Mouse (Mus musculus) CD4-positive, CD25-positive, alpha-beta regulatory T cell, adult 9 weeks (primary cell): ENCODE data around the gene Glyctk. TPM values are rescaled to one million over a fixed set of nuclear protein-coding genes. Genes with fewer than 3 reads are reported as not detected.

Source experiments
- polyA plus RNA-seq: library from polyadenylated mRNA; unstranded; fragments of 100-300 nt; shearing (Covaris generic); gene quantifications from one replicate; pipeline ENCODE4 v1.2.1, GENCODE M21; 2017

The Glyctk gene
- polyA plus RNA-seq, result 8.7 TPM

DNA sequence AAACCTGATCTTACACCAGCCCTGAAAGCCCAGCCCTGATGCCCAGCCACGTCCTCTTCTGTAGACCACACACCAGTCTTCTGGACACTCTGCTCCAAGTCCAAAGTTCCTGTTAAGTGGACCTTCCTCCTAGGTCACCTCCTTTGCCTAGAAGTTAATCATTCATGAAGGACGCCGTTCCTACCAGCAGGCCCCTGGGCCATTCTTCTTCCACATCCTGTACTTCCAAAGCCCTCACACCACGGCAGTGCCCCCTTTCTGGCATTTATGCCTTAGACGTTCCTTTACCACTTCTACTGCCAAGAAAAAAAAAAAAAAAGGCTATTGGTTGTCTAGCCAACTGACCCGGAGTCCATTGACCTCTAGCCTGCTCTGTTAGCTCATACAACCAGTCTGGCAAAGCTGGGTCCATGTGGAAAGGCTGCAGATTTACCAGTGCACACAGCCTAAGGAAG lies at the start of gene Glyctk:
Gene Glyctk (minus strand): TSS at position 102 of the 455 bp plus-strand sequence.

DNA sequence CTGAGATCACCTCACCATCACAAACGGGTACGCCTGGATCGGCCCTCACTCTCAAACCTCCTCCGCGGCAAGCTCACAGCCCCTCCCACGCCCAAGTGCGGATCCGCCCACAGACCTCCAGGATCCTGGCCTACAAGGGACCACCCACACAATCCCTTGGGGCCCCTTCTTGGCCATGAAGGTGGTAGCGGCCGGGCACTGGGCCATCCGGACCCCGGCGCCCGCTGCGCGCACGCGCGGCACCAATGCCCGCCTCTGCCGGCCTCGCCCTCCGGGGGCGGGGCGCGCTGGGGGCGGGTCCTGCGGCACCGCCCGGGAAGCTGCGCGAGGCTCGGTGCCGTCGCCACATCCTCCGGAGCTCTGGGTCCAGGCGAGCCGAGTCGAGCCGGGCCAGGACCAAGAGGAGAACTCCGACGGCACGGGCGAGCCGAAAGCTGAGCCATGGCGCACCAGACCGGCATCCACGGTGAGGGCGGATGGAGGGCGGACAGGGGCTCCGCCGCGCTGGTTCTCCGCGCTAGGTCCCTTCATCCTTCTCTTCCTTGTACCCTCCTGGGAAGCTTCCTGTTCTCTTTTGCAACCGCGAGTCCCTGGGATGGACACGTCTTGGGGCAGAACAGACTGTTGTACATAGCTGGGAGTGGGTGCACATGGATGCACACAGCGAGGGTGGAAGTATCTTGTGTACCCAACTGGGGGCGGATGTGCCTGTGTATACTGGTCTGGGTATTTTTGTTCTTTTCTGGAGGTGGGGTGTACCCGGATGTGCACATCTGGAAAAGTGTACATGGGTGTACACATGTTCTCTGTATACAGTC lies 45.1 kb upstream of the Glyctk start, which contains the start of gene Twf2:
Gene Twf2 (plus strand): TSS at position 290 of the 818 bp plus-strand sequence.

DNA sequence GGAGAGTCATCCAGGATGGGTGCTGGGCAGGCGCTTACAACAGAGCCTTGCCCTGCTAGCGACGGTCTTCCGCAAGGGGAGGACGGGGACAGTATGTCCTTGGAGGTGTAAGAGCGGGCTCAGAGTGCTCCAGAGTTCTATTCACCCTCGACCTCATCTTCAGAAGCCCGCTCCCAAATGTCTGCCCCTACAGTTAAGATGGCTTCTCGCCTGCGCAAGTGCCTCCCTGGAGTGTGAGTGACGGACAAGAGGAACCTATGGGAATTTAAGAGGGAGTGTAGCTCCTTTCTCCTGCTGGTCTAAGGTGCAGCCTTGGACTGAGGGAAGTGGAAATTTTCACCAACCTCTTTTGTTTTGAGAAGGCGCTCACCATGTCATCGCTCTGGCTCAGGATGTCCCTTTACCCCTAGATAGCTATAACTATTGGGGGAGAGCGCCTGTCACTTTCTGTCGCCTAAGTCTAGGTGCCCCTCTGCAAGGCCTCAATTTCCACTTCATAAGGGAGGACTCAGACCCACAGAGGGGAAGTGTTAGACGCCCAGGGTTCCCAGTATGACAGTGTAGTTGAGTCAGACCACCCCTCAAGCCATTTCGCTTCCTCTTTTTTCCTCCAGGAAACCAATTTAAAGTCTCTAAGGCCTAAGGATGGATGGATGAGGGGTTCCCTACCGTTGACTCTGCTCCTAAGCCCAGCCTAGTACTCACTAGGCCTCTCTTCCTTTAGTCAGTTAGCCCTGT lies 41.8 kb upstream of the Glyctk start, which contains the start of gene Ppm1m:
Gene Ppm1m (minus strand): TSS at position 212 of the 738 bp plus-strand sequence.

DNA sequence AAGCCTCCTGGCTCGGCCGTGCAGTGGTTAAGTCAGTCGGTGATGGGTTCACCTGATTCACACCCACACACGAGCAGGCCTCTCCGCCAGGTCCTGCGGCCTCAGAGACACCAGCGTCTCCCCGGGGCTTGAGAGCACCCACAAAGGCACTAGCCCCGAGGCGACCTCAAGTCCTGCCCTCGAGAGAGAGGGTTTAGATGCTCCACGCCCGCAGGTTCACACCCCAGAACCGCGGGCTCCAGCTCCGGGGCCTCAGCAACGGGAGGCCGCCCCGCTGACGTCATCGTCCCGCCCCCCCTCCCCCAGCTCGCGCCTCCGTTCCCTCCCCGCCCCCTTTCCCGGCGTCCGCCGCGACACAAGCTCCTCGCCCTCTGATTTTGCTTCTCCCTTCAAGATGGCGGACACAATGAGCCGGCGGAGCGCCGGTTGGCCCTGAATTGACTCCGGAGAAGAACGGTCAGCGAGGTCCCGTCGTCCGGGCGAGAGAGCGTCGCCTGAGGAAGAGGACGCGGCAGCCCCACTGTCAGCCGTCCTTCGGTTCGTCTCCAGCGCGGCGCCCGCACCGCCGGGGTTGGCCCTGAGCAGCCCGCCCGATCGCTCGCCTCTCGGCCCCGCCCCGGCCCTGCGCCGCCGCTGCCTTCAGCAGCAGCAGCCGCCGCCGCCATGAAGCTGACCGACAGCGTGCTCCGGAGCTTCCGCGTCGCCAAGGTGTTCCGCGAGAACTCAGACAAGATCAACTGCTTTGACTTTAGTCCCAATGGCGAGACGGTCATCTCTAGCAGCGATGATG lies 12.8 kb upstream of the Glyctk start, which contains the start of gene Wdr82:
Gene Wdr82 (plus strand): TSS at position 373 of the 790 bp plus-strand sequence.

Other genes starting within 250 kb of the Glyctk start
- not detected for gene Col6a5, start 197.5 kb downstream of the Glyctk start, polyA plus RNA-seq
- not detected for gene Col6a4, start 61.4 kb downstream of the Glyctk start, polyA plus RNA-seq
- gene Wdr82, start 12.8 kb upstream of the Glyctk start, polyA plus RNA-seq, result 36.4 TPM
- gene Ppm1m, start 41.6 kb upstream of the Glyctk start, polyA plus RNA-seq, result 10.6 TPM
- 357 TPM for gene Twf2, start 45.0 kb upstream of the Glyctk start, polyA plus RNA-seq
- not detected for gene Tlr9, start 64.5 kb upstream of the Glyctk start, polyA plus RNA-seq
- 59.4 TPM for gene Alas1, start 90.5 kb upstream of the Glyctk start, polyA plus RNA-seq
- 6.2 TPM for gene Poc1a, start 122.9 kb upstream of the Glyctk start, polyA plus RNA-seq
- gene Dusp7, start 210.5 kb upstream of the Glyctk start, polyA plus RNA-seq, result 10.4 TPM